8 mouse cellular contexts compared by ENCODE assay signal in the genomic region with DNA sequence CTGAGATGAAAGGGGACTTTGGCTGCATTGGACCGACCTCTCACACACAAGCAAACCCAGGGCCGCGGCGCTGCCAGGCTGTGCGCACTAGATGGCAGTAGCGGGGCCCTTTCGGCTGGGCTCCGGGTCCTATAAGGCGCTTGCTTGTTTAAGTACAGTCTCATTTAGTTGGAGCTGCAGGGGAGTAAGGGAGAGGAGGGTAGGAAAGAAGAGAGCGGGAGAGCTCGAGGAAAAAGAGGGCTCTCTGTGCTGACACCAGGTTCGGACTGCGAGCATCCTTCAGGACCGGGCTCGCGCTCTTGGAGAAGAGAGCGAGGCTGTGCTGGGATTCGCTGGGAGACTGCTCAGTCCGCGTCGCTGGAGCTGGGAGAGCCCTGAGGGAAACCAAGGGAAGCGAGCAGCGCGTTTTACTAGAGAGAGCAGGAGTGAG. TPM values are rescaled to one million over a fixed set of nuclear protein-coding genes. Genes with fewer than 3 reads are reported as not detected.
DNase-seq lines count a peak whose midpoint lies in the region; ATAC-seq and TF ChIP-seq lines count a peak whose summit lies in the region.

Gene Lsamp, plus strand, starts transcription at position 157 of the 430 bp plus-strand sequence.

- peak; percentile 92 for TF ChIP-seq CTCF in midbrain, postnatal 0 days (IDR thresholded peaks at IDR 0.05)
- no peak for TF ChIP-seq CTCF in thymus, adult 2 months (IDR thresholded peaks at IDR 0.05; ENCODE audit: borderline replicate concordance, control insufficient read depth, extremely low read depth, insufficient read depth, low read length, poor library complexity)

- H3K36me3 ChIP-seq in kidney, embryonic 15.5 days: no peaks in the 10 kb centered on the region
- no peaks in the 10 kb centered on the region for H3K36me3 ChIP-seq in limb, embryonic 12.5 days
- H3K36me3 ChIP-seq in midbrain, postnatal 0 days (ENCODE audit: insufficient read depth, low read length): no peaks in the 10 kb centered on the region
- no peaks in the 10 kb centered on the region for H3K36me3 ChIP-seq in thymus, adult 2 months (ENCODE audit: control insufficient read depth, insufficient read depth, low read length)

- WGBS in kidney, embryonic 15.5 days: under 1% methylated on average over 24 of the region's 24 CpGs
- under 1% methylated on average over 24 of the region's 24 CpGs for WGBS in limb, embryonic 12.5 days
- WGBS in midbrain, postnatal 0 days: under 1% methylated on average over 24 of the region's 24 CpGs
- WGBS in thymus, adult 2 months: 6% methylated on average over 24 of the region's 24 CpGs

- peak; percentile 96 for ATAC-seq in kidney, embryonic 15.5 days (replicated peaks; ENCODE audit: low FRiP score)
- ATAC-seq in limb, embryonic 12.5 days (ENCODE audit: insufficient number of reproducible peaks, insufficient read depth, low FRiP score, low TSS enrichment, low read depth): peak; percentile 91
- peak; percentile 88 for ATAC-seq in midbrain, postnatal 0 days (ENCODE audit: low FRiP score)

- peaks cover 6% of the 10 kb centered on the region for H3K4me1 ChIP-seq in kidney, embryonic 15.5 days
- H3K4me1 ChIP-seq in limb, embryonic 12.5 days (replicated peaks): no peaks in the 10 kb centered on the region
- 0 out of 2 replicates have a peak, but pooled peaks cover 3% of the 10 kb centered on the region for H3K4me1 ChIP-seq in midbrain, postnatal 0 days (ENCODE audit: insufficient read depth, low read length)
- H3K4me1 ChIP-seq in thymus, adult 2 months (replicated peaks; ENCODE audit: control insufficient read depth, insufficient read depth, low read length): no peaks in the 10 kb centered on the region

- DNase-seq in adrenal gland, postnatal 14 days: peak; percentile 73
- peak; percentile 86 to 92 for DNase-seq in cerebellum, postnatal 4 days (ENCODE audit: low spot score in 2 of 2)
- peak; percentile 6 for DNase-seq in gastrocnemius, postnatal 25 days
- DNase-seq in midbrain, postnatal 0 days (ENCODE audit: low spot score): peak; percentile 94
- peak; percentile 76 for DNase-seq in testis, postnatal 10 days (ENCODE audit: low spot score)
- DNase-seq in thymus, adult 2 months: no peak

- no peak for TF ChIP-seq POLR2A in thymus, adult 2 months (IDR thresholded peaks at IDR 0.05; ENCODE audit: control insufficient read depth, extremely low read depth, insufficient read depth, low read length, poor library complexity)

- H3K9ac ChIP-seq in kidney, embryonic 15.5 days: 0 out of 2 replicates have a peak within 1 kb of the TSS, but pooled peaks have one; percentile 26
- H3K9ac ChIP-seq in limb, embryonic 12.5 days (replicated peaks): peak within 1 kb of the TSS; percentile 54; the same call in 1 of the 2 replicates
- peak within 1 kb of the TSS; percentile 76 for H3K9ac ChIP-seq in midbrain, postnatal 0 days (replicated peaks; ENCODE audit: low read length, poor library complexity, severe bottlenecking)

- peaks cover 4% of the 10 kb centered on the region; the same call in 1 of the 2 replicates for H3K27me3 ChIP-seq in kidney, embryonic 15.5 days
- peaks cover 13% of the 10 kb centered on the region for H3K27me3 ChIP-seq in limb, embryonic 12.5 days
- H3K27me3 ChIP-seq in midbrain, postnatal 0 days (ENCODE audit: insufficient read depth, low read length): no peaks in the 10 kb centered on the region
- H3K27me3 ChIP-seq in thymus, adult 2 months (ENCODE audit: control insufficient read depth, insufficient read depth, low read length): no peaks in the 10 kb centered on the region

- peak within 1 kb of the TSS; percentile 51 for H3K4me3 ChIP-seq in kidney, embryonic 15.5 days (replicated peaks)
- peak within 1 kb of the TSS; percentile 51 for H3K4me3 ChIP-seq in limb, embryonic 12.5 days (replicated peaks)
- peak within 1 kb of the TSS; percentile 70 for H3K4me3 ChIP-seq in midbrain, postnatal 0 days (ENCODE audit: low read depth, low read length)
- H3K4me3 ChIP-seq in thymus, adult 2 months (ENCODE audit: control insufficient read depth, insufficient read depth, low read length): no peak within 1 kb of the TSS

- H3K9me3 ChIP-seq in kidney, embryonic 15.5 days (replicated peaks): no peaks in the 10 kb centered on the region
- no peaks in the 10 kb centered on the region for H3K9me3 ChIP-seq in limb, embryonic 12.5 days
- H3K9me3 ChIP-seq in midbrain, postnatal 0 days (ENCODE audit: low read length): no peaks in the 10 kb centered on the region

- H3K4me2 ChIP-seq in kidney, embryonic 15.5 days: peak within 1 kb of the TSS; percentile 88
- peak within 1 kb of the TSS; percentile 98 for H3K4me2 ChIP-seq in limb, embryonic 12.5 days
- H3K4me2 ChIP-seq in midbrain, postnatal 0 days (ENCODE audit: low read depth, low read length, poor library complexity, severe bottlenecking): peak within 1 kb of the TSS; percentile 56

- H3K27ac ChIP-seq in kidney, embryonic 15.5 days: no peak within 1 kb of the TSS
- H3K27ac ChIP-seq in limb, embryonic 12.5 days: no peak within 1 kb of the TSS
- H3K27ac ChIP-seq in midbrain, postnatal 0 days (ENCODE audit: low read depth, low read length): peak within 1 kb of the TSS; percentile 79
- no peak within 1 kb of the TSS for H3K27ac ChIP-seq in thymus, adult 2 months (ENCODE audit: control insufficient read depth, insufficient read depth, low read length)

RNA-seq across cellular contexts. Expression of gene Lsamp, which starts in this region (rescaled TPM):
- 6.7 and 7.4 TPM in 2 replicates for total RNA-seq in adrenal gland, postnatal 14 days (2021)
- 1 to 10 TPM in 1 of 2 experiments, under 1 TPM in 1; 0.56 to 1.2 TPM for total RNA-seq in gastrocnemius, postnatal 25 days (2021)
- polyA plus RNA-seq in kidney, embryonic 15.5 days (2015; fragmentation: Nextera tagmentation; extraction: Ambion mirVana): 4.1 and 4.9 TPM in 2 replicates
- 6.7 and 7.9 TPM in 2 replicates for polyA plus RNA-seq in limb, embryonic 12.5 days (2016; fragmentation: Nextera tagmentation; extraction: Ambion mirVana)
- 210 and 217 TPM in 2 replicates for total RNA-seq in midbrain, postnatal 0 days (2014; rRNA removed)
- 104 and 116 TPM in 2 replicates for polyA plus RNA-seq in midbrain, postnatal 0 days (2015; fragmentation: Nextera tagmentation; extraction: Ambion mirVana)
- polyA plus RNA-seq in thymus, adult 2 months (2012; rRNA removed): 0.14 and 0.36 TPM in 2 replicates

Comparison
In these comparisons a context has a peak if more than half of its experiments do, and no peak if none do; other contexts are left out.
1. RNA of gene Lsamp (total RNA-seq): 210 to 217 TPM in midbrain, postnatal 0 days; 6.7 to 7.4 TPM in adrenal gland, postnatal 14 days and 0.56 to 1.2 TPM in gastrocnemius, postnatal 25 days; every median in the first group is over 10 times any median in the second.
2. RNA of gene Lsamp (polyA plus RNA-seq): 104 to 116 TPM in midbrain, postnatal 0 days; 6.7 to 7.9 TPM in limb, embryonic 12.5 days, 4.1 to 4.9 TPM in kidney, embryonic 15.5 days and 0.14 to 0.36 TPM in thymus, adult 2 months; every median in the first group is over 10 times any median in the second.
3. H3K9ac ChIP-seq: peak in every context shown above with its lines; median percentile 76 in midbrain, postnatal 0 days; 54 in limb, embryonic 12.5 days; 26 in kidney, embryonic 15.5 days.
4. Peak in every context shown above with its lines, with median percentiles within 50 percentile points of each other: ATAC-seq and H3K4me2 ChIP-seq.